Mouse (Mus musculus) erythroblast, adult 5-6 weeks (primary cell): ENCODE measurements at regions not wholly inside any gene's neighbourhood (a gene's known extent, or its start where the extent isn't known, plus 50 kb on each side); places are given as distances from the start of the nearest gene placed in this dataset.

ENCODE experiments used
- ATAC-seq: replicated peaks from 2 replicates; pipeline ENCODE4 v1.8.0; 2016; ENCODE audit warnings: moderate number of reproducible peaks, mild to moderate bottlenecking, moderate TSS enrichment, inconsistent platforms; ENCODE audit not compliant: poor library complexity, low FRiP score, severe bottlenecking

DNA sequence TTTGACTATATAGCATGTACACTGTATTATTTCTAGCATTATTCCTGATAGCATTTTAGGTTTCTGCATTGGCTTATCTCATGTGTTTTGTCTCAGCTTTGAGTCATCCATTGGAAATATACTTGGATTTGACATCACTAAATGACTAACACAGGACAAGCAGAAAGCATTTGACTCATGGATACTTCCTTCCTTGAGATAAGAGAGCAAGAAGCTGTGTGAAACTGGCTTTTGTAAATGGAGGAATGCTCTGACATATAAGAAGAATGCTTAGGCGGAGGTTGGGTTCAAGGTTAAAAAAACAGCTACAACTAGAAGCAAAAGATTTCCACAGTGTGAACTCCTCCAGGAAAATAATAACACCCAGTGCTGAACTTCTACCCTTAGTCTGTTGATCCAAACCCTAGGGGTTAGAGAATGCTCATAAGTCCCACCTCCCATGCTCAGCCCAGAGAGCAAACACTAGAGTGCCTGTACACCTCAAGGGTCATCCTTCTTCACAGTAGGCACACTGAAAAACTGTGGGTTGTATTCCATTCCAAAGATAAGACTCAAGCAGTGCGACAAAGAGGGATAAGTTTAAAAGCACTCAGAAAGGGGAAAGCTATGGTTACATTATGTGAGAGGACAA is 528.0 kb upstream of the Plxna2 start:
- ATAC-seq = no peak

DNA sequence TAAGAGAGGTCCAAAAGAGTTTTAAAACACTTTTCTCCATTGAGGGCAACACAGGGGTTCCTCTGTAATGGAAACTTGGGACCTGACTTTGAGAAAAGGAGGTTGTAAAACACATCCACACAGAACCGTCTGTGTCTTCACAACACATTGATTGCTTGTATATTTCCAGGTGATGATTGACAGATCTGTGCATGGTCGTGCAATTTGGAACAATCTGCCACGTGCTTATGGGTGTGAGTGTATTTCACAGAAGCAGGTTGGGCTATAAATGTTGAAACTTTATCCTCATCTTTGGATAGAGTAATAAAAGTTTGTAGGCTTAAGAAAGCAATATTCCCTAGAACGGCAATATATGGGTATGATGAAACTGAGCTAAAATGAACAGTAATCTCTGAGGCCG is 559.5 kb upstream of the Plxna2 start:
- no peak for ATAC-seq

DNA sequence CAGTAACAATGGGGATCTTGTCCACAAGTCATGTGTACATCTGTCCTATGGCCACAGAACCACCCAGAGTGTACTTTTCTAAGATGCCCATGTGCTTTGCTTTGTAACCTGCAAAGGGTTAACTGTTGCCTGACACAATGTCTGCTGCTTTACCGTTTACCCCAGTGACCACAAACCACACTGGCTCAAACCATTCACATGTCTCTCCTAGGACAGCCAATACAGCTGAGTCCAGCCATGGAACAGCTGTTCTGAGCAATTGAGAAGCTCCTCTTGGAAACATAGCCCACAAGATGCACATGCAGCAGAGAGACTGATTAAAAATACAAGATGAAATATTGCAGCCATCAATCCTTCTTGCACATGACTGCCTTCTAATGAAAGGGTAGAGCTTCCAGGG is 561.5 kb upstream of the Plxna2 start:
- no peak for ATAC-seq

DNA sequence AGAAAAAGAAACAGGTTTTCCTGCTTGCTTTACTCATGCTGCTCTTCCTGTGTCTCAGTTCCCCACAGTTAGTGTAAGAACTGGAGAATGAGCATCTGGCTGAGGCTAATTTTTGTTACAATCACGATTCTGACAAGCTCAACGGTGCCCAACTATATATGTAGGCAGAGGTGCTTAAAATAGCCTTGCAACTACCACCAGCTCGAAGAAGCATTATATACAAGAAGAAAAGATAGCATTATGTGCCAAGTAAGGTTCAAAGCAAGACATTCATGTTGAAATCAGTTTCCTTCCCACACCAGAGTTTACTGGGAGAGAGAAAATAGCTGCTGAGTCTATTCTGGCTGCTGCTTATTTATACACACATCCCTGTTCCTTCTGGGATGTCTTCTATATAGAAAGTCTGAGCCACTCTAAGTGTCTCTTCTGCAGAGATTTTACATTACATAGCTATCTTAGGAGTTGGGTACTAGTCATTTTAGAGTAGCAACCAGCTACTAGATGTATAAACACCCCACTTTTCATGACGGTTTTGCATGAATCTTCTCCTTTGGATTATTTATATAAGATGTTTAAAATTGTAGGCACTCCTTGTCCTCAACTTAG is 568.2 kb upstream of the Plxna2 start:
- ATAC-seq = no peak

DNA sequence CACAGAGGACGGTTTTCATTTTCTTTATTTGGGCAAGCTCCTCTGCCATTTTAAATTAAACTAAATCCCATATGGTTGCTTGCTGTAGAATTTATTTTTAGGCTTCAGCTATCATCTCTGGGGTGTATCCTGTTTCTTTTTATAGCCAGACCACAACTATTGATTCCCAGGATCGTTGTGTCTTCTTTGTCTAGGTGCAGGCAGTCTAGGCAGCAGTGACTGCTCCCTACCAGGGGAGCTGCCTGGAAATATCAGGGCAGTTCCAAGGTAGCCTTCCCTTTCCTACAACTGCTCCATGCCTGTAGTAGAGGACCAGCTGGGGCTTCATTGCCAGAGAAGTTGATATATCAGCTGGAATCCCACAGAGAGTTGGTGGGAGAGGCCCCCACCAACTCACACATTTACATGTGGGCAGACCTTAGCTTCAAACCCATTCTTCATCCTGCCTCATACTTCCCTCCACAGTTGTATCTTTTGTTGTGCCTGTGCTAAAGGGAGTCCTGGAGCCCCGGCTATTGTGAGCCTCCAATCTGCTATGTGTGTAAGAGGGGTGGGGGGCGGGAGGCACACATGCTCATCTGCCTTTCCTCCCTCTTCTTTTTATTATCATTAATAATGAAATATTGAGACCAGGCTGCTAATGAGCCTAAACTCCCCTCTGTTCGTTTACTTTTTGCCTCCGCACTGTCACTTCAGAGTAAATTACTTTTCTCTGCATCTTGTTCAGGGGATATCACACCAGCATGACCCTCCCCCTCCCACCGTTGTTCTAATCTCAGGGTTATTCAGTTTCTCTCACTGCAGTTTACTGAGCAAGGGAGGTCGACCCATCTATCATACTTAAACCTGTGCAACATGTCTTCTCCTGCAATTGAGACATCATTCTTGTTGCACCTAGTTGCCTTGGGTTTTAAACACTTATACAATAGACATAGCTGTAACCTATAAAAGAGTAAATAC is 576.3 kb upstream of the Plxna2 start:
- ATAC-seq = no peak

DNA sequence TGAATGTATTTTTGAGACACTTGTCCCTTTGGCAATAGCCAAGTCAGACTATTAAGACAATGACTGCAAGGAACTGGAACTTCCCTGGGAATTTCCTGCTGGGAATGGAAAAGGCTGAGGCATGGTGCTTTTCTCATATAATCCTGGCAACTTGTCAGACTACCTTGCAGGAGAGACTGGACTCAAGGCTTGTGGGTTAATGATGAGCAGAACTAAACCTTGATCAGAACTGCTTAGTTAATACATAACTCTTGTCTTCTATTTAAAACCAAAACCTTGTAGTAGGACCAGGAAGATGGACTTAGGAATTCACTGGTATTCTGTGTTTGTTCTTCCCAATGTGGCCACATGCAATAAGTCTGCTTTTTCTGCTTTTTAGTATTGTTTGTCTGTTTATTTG is 579.3 kb upstream of the Plxna2 start:
- no peak for ATAC-seq

DNA sequence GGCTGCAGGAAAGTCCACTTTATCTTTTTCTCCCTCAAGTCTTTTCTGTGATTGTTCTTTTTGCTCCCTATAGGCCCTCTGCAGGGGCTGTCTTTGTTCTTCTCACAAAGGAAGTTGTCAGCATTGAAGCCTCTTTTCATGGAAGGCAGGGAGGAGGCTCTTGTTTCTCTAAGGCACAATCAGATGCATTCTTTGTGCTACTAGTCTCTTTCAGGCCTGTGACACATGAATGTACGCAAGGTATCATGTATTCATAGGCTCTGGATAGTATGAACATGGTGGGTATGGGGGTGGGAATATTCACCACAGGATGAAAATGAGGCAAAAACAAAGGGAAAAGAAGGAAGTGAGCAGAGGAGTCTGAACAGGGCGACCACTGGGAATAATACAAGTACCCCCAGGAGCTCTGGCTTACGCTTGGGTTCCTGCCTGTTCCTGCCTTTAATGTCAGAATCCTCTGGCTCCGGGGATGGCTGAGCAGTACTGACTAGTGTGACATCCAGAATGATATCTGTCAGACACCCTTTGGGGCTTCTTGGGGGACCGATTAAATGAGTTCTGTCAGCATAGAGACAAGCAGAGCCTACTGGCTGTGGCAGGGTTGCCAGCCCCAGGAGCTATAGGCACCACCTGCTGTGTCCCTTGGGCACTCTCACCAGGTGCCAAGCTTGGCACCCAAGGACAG is 583.7 kb upstream of the Plxna2 start:
- no peak for ATAC-seq

DNA sequence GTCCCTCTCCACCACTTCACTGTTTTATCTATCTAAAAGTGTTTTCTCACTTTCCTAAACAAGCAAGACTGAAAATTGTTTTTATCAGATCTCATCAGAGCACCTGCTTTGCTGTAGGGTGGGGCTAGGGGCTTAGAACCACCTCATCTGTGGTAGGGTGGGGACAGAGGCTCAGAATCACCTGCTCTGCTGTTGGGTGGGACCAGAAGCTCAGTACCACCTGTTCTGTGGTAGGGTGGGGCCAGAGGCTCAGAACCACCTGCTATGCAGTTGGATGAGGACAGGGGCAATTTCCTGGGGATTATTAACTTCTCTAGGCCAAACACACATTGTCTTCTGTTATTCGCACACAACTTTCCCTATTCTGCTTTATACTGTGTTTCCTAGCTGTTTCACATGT is 585.4 kb upstream of the Plxna2 start:
- no peak for ATAC-seq

DNA sequence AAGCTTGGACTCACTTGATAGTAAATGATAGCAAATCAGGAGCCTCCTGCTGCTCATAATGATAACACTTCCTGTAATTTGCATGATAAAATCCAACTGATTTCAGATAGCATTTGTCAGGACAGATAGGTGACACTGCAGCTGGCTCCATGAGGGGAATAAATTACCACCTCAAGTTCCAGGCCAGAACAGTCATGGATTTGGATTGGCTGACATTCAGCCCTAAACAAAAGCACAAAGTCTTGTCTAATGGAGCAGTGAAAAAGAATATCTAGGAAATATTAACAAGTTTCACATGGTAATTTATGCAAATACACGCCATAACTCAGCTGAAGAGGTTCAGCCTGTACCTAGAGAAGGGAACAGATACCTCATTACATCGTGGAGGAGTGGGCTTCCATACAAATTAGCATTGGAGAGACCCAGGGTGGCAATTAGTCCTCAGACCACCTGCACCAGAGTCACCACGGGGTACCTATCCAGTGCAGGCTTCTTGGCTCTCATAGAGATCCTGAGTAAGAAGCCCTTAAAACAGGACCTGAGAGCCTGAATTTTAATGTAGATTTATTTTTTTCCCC is 587.3 kb upstream of the Plxna2 start:
- ATAC-seq = no peak

DNA sequence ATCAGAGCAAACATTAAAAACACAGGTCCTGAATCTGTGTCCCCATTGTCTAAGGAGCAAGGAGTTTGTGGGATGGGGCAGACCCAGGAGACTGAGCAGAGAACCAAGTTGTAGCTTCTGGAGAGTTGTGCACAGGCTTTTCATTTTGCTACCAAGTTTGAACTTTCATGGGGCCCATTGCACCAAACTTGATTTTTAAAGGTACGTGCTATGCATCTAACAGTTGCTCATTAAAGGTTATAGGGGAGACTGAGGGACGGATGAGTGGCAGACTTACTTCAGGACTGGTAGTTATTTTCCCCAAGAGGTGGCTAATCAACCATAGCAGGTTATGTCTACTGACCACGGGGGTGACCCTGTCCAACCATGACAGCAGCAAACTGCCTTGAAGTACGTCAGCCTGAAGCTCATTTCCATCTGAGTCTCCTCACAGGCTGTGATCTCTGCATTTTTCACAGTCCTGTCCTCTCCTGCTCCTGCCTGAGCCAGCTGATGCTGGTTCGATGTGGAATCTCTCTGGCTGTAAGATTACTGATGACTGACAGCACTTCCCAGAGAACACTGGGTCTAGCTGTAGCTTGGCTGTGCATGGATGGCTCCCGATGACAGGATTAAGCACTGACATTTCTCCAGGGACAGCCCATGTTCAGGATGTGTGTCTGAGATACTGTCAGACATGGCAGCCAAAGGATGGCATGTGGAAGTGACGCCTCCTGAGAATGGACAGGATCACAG is 590.9 kb upstream of the Plxna2 start:
- no peak for ATAC-seq

DNA sequence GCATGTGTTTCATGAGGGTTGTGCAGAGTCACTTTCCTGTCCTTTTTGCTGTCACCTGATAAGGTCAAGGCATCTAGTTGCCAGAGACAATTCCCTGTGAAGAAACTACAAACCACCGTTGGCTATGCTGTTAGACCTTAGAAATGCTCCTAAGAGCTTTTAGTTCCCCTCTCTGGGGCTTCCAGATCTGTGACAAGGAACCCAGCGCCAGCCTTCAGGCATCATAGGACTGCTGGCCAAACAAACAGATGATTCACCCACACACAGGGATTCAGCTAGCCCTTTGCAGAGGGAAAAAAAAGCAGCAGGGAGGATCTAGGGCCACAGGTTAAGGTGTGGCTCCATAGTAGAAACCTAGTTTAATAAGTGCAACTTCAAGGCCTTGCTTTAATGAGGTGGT is 591.8 kb upstream of the Plxna2 start:
- ATAC-seq = no peak

DNA sequence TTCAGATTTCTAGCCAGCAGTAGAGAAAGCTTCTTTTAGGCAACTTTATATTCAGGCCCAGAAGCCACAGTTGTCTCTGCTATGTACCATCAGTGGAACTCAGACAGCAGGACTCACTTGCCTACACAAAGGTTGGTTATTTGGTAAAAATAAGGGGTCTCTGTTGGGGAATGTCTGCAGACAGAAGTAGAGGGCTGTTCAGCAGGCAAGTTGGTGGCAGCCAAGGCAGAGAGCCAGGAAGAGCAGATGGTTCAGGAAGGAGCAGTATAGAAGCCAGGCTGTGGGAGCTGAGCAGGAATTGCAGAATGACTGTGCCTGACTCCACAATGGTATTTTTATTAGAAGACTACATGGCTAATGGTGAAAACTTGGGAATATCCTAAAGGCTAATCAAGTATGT is 598.7 kb upstream of the Plxna2 start:
- ATAC-seq = no peak

DNA sequence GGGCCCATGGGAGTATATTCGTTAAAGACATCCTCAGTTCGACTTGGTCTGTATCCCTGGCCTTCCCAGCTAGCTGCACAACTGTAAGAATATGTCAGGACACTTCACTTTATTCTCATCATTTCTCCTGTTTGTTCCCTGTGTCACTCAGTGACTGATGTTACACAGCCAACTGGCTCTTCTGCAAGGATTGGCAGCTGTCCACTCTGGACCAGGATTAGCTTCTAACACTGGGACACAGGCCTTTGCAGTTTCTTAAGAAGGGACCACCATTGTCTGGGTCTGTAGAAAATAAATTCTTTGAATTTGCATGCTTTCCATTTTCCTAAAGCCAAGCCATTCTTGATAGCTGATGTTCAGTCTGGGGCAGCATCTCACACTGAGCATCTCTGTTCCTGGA is 622.1 kb upstream of the Camk1g start:
- ATAC-seq = no peak

DNA sequence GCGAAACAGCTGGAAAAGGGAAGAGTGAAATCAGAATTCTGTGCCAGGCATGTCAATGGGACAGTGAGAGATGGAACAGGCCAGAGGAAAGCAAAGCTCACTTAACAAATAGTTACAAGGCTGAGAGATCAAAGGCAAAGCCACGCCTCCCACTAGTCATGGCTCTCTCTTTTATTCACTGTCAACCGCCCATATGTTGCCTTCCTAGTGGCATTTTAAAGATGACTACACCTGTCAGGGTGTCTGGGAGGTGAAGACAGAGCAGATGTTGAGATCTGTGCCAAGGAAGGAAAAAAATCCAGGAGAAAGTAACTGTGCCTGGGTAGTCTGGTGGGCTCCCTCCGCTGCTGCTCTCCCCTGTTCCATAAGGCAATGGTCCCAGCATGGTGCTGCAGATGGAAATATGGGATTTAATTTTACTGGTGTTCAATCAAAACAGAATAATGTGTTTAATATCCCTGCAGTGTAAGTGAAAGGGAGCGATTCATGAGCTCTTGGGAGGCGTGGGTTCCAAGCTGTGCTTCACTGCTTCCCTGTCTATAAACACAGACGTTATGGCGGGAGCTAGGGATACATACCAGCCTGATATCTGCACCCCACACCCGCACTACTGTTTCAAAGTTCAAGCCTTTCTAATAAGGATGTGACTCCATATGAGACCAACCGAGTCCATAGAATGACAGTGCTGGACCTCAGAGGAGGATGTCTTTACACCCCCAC is 620.0 kb upstream of the Camk1g start:
- ATAC-seq = no peak

DNA sequence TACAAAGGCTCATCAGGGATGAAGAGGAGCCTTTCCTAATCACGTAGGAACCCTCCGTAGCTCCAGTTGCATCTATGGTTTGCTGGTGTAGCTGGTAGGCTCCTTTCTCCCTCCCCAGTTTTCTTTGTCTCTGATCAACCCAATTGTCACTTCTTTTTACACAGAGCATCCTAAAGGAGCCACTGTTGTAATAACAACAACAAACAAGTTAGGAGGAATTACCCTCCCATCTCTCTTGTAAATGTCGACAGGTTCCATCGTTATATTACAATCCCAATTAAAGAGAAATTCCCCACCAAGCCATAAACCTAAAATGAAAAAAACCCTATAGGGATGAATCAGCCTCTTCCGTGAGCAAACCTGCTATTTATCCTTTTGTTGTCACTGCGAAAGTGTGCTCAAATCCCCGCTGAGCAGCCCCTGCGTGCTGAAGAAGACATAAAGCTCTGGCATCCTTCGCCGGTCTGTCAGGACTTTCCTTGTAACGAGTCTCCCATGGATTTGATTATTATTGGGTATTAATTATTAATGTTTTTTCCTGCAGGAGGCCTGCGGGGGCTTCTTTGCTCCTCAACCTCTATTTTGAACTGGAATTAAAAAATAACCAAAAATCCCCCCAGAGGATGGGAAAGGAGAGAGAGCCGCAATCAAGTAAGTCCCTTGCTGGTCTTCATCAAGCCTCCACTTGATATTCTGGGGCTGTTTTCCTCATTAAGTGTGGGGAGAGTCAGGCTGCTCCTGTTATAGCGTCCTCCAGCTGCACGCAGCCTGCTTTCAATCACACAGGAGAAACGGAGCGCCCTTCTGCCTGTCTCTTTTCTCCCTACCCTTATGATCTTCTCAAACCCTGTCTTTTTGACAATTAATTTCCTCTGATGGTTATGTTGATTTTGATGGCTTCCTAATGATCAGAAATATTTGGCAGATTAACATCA is 619.1 kb upstream of the Camk1g start:
- ATAC-seq = no peak

DNA sequence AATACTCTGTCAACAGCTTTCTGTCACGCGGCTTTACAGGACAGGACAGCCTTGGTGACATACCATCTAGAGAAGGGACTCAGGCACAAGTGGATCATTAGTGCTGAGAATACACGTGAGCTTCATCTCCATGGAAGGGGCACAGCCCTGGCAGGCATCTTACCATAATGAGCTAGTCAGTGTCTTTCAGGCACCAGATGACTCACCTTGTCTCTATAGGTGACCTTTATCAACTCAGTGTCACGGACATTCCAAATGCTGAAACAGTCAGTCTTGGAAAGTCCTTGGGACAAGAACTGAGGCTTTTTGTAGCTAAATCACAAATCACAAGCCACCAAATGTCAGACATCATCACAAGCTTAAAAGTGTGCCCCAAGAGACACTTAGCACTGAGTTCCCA is 610.5 kb upstream of the Camk1g start:
- ATAC-seq = no peak

DNA sequence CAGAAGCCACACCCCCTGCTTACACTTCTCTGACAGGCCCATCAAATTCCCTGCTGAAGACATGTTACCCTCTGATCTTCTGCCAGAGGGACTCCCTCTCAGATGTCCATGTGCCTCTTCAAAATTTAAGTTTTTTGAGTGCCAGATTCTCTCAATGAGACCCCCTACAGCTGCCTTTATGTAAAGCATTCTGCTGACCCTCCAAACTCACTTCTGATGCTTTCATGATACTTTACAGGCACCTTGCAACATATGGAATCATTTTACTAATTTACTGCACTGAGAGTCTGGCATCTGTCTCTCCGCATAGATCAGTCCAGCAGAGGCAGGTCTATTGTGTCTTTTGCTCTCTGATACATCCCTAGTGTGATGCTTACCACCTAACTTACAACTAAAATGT is 601.4 kb upstream of the Camk1g start:
- ATAC-seq = no peak
